Mouse (Mus musculus) urinary bladder, postnatal 36 days (tissue): ENCODE measurements around the gene Cpne2.

Experiments used
- DNase-seq, 2 experiments: peaks; one replicate each; pipeline ENCODE4 v3.0.0; 2022; ENCODE audit warnings: low spot score in 2 of 2, mixed read lengths in 1 of 2

Gene Cpne2

DNA sequence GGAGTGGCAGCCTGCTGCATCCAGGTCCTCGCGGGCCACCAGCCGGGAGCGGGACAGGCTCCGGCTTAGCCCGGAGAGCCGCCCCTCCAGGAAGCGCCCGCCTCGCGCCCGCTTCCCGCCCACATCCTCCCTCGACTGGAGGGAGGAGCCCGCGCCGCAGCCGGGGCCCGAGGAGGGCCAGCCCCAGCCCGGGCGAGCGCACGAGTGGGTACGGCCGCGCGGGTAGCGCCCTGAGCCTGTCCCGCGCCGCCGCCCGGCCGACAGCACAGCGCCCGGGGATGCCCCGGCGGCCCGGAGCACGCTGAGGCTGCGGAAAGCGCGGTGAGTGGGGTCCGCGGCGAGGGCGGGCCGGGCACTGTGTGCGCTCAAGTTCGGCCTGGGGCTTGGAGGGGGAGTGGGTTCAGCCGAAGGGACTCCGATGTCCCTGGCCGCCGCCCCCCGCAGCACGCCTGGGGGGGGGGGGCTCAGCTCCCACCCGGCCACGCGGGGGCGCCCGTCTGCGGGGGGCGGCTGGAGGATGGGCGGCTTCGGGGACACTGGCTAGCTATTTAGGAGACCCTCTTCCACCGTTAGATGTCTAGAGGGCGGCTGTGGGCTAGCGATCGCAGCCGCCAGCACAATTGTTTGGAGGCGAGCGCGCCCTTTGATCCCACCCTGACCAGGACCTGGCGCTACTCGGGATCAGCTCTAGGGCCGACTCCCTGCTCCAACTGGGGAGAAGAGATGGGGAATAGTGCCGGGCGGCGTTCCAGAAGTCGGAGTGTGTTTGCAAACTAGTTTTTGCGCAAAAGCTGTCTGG lies at the start of gene Cpne2:
Gene Cpne2 (plus strand): TSS at position 118 of the 799 bp plus-strand sequence.
- peak; percentile 37 to 69 for DNase-seq

- peak in 1 of 2 experiments; percentile 15 for DNase-seq
Observed at GRCm38 (mm10) chr8:94485288-94485687, 47.5 kb upstream of the Cpne2 start.

- peak; percentile 21 to 25 for DNase-seq
Observed at GRCm38 (mm10) chr8:94485882-94486281, 46.9 kb upstream of the Cpne2 start.

DNA sequence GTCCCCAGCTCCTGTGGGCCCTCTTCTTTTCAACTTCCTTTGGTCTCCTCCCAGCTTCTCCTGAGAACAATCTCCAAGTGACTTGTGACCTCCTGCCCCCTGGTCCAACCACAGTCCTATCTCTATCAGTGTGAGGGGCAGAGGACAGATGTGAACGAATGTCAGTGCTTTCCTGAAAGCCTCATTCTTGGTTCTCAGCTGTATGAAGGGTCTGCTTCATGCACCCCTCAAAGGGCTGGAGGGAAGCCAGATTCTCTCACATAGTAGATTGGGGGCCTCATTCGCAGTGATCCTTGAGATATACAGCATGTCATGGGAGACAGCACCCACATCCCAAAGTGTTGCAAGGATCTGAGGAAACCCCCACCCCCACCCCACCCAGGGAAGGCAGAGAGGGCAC lies 44.8 kb upstream of the Cpne2 start:
- no peak for DNase-seq

DNA sequence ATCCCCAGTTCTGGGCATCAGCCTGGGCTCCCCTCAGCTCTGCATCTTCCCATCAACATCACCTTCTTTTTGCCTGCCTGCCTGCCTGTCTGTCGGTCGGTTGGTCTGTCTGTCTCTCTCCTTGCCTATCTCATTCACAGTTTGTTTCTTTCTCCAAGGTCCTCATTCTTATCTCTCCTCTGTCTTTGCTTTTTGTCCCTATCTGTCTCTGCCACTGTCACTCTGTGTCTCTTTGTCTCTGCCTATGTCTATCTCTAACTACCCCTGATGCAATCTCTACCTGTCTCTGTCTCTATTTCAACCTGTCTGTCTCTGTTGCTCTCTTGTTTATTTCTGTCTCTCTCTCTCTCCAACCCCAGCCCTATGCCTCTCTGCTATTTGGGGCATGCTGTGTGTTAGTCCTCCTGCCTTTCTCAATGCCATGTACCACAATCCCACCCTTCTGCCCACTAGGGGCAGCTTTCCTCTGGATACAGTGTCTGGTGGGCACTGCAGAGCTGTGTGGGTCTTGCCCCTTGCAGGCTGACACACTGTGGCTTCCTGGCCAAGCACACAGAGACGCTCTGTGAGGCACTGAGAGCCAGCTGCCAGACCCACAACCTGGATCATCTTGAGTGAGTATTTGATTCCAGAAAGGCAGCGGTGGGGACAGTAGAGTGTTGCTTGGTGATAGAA lies 42.8 kb upstream of the Cpne2 start:
- no peak for DNase-seq

DNA sequence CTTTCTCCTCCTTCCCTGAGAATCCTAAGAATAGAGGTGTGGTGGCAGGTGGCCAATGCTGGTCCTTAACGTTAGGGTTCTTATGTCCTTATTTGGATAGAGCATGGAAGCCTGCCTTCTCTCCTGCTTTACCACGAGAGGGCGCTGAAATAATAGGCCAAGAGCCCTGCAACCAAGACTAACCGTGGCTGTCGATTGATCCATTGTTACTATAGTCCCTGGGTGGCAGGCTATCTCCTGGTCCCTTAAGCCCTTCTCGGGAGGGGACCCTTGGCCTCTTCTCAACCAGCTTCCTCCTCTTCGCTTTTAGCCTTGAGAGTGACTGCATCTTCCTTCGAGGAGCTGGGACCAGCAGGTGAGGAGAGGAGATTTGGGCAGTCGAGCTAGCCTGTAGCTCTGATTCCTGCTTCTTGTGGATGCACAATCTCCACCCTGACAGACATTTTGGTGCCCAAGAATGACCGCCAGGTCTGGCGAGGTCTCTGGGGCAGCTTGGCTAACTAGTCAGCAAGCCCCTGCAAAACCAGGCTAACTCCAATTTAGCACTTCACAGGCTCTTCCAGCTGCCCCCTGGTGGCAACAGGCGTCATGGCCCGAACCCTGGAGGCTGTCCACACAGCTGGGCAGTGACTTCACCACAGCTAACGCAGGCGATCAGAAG lies 40.6 kb upstream of the Cpne2 start:
- DNase-seq = peak; percentile 68 to 80

GRCm38 (mm10) chr8:94493240-94493639 lies 39.5 kb upstream of the Cpne2 start:
- DNase-seq = no peak

- DNase-seq = peak in 1 of 2 experiments; percentile 17
Observed at GRCm38 (mm10) chr8:94515430-94516208, 17.2 kb upstream of the Cpne2 start.

DNA sequence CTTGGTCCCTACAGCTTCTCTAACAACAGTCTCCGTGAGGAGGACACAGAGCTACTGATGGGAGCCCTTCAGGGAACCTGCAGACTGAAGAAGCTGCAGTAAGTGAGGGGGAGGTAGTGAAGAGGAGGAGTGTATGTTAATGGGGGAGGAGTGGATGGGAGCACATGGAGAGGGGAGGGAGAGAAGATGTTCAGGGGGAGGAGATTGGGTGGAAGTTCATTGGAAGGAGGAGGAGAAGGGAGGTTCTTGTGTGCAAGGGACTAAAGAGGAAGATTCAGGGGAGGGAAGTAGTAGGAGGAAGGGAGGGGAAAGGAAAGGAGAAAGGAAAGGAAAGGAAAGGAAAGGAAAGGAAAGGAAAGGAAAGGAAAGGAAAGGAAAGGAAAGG lies 16.6 kb upstream of the Cpne2 start:
- no peak for DNase-seq

DNA sequence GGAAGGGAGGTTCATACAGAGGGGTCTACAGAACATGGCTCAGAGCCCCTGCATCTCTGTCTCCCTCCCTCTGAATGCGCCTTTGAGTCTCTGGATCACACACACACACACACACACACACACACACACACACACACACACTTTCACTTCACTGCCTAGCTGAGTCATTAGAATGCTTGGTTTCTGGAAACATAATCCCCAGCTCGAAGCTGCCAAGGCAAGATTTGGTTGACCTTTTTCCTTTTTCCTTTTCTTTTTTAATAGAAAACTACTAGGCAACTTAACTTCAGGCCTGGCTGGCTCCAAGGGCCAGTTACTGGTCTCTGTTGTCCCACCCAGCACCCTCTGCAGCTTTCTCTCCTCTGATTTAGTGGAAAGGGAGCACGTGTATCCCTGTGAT lies 16.0 kb upstream of the Cpne2 start:
- DNase-seq = peak in 1 of 2 experiments; percentile 15

DNA sequence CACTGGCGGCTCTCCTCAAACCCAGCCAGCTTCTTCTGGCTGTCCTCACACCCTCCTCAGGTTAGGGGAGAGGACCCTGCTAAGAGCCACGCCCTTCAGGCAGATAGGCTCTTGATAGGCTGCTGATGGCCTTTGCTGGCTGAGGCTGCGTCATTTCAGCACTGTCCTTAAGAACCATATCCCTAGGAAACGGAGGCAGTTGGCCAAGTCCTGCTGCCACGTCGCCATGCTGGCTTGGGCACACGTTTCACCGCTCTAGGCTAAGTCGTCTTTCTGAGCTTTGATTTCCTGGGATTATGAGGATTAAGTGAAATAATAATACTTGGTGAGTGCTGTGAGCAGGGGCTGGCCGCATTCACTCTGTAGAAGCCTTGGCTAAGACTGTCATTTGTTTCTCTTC lies 14.5 kb upstream of the Cpne2 start:
- DNase-seq = no peak

GRCm38 (mm10) chr8:94519021-94519420 lies 13.8 kb upstream of the Cpne2 start:
- DNase-seq = no peak

- DNase-seq = no peak
Observed at GRCm38 (mm10) chr8:94521481-94521880, 11.3 kb upstream of the Cpne2 start.

GRCm38 (mm10) chr8:94522482-94522881 lies 10.3 kb upstream of the Cpne2 start:
- DNase-seq = no peak

GRCm38 (mm10) chr8:94524554-94524953 lies 8.2 kb upstream of the Cpne2 start:
- DNase-seq = no peak

- no peak for DNase-seq
Observed at GRCm38 (mm10) chr8:94527178-94527577, 5.6 kb upstream of the Cpne2 start.

GRCm38 (mm10) chr8:94528245-94528644 lies 4.5 kb upstream of the Cpne2 start:
- DNase-seq = peak in 1 of 2 experiments; percentile 15

DNA sequence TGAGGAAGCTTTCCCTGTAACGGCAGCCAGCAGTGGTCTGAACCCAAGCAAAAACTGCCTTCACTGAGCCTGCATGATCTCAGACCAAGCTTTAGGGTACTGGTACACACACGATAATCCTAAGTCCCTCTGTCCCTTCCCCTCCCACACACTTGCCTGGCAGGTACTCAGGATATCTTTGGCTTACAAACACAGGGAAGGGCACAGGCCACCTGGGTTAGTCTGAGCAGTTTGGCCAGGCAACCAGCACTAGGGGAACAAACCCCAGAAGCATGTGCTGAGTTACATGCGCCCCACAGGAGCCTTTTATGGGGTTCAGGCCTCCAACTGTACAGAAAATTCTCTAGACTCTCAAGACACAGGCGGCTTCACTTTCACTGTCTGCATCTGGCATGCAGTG lies 2.9 kb upstream of the Cpne2 start:
- DNase-seq = no peak

DNA sequence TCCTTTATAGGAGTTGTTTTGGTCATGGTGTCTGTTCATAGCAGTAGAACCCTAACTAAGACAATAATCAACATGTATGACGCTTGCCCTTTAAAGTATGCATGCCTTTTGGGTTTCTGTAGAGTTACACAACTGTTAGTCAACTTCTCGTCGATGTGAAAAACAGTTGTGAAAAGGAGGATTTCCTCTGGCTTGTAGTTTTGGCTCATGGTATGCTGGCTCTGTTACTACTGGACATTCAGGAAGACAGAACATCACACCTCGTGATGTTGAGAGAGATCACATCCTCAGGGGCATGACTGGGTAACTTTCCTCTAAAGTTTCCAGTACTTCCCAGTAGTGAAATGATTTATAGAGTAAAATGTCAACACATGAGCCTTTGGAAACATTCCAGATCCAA lies 2.1 kb upstream of the Cpne2 start:
- DNase-seq = no peak

DNA sequence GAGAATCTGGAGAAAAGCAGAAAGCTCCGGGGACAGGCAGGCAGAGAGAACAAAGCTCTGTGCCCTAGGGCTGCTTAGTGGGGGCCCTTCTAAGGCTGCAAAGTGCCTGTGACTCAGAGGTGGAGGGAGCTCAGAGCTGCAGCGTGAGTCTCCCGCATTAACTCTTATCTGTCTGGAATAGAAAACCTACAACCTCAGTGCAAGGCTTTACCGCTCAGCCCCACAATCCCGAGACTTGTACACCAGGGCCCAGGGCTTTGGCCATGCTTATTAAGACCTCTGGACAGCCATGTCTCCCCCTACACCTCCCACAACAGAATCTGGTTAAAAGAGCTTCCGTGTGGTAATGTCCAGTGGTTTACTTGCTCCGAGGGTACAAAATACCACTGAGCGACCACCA lies 790 bp upstream of the Cpne2 start:
- DNase-seq = no peak

DNA sequence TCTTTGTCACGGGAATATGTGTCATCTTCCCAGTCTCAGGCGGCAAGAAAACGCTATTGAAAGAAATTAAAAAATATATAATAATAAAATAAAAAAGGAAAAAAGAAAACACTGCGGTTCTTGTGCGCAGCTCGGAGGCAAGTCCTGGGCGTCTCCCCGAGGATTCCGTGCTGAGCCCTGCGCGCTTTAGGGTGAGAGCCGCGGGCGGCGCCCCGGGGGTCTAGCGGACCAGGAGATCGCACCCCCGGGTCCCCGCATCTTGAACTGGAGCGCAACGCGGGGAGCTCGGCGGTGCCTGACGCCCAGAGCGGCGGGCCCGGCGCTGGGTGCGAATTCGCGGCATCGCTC lies 291 bp upstream of the Cpne2 start:
- no peak for DNase-seq

GRCm38 (mm10) chr8:94534612-94535011 lies 1.8 kb downstream of the Cpne2 start:
- no peak for DNase-seq
